Mouse (Mus musculus): ENCODE measurements around the gene Nek7. TPM values are rescaled to one million over a fixed set of nuclear protein-coding genes. Genes with fewer than 3 reads are reported as not detected.

Gene Nek7
- 19.9 and 25.1 TPM in 2 replicates for total RNA-seq (2014; fragmentation: Nextera tagmentation)
- 26.4 and 26.5 TPM in 2 replicates for total RNA-seq (2017)

DNA sequence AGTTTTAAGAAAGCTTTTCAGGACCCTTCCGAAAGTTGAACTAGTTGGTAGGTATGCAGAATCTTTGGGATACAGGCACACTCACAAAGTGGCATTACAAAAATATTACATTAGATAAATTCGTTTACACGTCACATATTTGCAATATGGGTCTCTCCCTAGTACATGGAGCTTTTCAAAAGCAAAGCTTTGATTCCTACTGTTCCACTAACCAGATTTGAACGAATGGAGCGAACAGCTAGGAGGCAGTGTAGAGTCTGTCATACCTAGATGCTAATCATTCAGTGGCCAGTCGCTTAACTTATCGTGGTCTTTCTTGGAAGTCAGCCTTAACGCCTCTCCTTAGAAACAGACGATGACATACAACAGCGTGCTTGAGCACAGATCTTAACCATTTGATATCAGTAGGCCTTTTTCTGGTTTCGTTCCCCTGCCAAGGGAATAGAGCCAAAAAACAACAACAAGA lies at the start of gene Nek7:
Nek7 (minus strand) TSS at position 146 of the 466 bp plus-strand sequence.
- peak; percentile 22 for ATAC-seq (replicated peaks; ENCODE audit: poor library complexity, severe bottlenecking)

DNA sequence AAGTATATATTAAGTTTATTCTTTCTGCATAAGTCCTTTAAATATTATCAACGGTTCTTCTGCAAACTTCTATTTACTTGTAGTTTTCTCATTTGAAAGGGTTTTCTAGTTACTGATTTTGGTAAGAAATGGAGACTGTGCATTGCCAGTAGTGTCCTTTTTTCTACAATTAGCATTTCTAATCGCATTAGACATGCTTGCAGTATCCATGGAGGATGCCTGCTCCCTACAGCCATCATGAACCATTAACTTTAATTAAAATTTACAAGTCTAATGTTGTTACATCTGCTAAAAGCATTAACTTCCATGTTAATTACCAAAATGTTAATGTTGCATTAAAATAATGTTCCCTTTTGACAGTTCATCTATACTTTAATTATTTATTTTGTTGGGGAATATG lies 42.4 kb upstream of the Nek7 start:
- no peak for ATAC-seq (replicated peaks; ENCODE audit: poor library complexity, severe bottlenecking)

DNA sequence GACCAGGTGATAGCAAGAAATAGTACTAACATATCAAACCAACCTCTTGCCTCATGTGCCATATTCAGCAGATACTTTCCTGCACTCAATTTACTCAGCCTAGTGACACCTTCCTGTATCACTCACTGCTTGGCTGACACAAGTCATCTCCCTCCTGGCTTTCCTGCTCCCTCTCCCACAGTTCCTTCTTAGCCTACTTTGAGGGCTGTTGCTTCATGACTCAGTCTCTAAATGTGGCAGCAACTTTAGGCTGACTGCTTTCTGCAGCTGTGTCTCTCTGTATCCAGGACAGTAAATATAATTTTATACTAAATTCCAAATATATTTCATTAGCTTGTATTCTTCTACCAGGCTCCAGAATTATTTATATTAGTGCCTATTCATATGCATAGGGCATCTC lies 34.3 kb upstream of the Nek7 start:
- no peak for ATAC-seq (replicated peaks; ENCODE audit: poor library complexity, severe bottlenecking)

DNA sequence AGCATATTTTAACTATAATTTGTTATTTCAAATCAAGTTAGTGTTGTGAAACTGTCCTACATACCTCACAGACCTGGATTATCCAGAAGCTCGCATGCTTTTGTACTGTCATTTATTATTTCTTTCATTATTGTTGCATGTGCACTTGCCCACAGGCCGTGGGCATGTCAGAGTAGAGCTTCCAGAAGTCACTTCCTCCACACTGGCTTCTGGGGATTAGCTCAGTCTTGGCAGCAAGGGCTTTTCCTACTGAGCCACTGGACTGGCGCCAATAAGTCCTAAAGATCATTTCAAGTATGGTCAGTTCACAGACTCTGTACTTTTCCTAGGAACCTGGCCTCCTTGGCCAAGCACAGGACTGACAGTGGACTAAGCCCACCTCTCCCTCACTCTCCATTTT lies 25.1 kb upstream of the Nek7 start:
- no peak for ATAC-seq (replicated peaks; ENCODE audit: poor library complexity, severe bottlenecking)

DNA sequence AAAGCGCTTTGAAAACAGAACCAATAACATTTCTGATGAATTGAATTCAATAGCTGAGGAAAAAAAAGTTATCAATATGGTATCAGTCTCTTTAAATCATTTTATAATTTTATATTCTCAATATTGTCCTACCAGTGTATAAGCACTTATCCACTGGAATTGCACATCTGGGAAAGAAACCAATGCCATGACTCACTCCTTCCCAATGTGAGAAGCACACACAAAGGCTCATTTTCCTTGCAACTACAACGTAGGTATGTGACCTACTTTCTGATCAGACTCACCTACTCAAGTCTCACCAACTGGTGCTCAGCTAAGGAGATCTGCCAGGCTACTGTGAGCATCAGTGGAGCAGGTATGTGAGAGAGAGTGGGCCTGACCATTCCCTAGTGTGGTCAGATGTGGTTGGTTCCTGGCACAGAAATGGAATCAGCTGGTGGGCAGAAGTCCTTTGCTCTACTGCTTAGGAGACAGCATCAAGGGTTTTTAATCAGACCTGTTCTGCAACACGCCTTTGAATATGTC lies 23.4 kb upstream of the Nek7 start:
- no peak for ATAC-seq (replicated peaks; ENCODE audit: poor library complexity, severe bottlenecking)

DNA sequence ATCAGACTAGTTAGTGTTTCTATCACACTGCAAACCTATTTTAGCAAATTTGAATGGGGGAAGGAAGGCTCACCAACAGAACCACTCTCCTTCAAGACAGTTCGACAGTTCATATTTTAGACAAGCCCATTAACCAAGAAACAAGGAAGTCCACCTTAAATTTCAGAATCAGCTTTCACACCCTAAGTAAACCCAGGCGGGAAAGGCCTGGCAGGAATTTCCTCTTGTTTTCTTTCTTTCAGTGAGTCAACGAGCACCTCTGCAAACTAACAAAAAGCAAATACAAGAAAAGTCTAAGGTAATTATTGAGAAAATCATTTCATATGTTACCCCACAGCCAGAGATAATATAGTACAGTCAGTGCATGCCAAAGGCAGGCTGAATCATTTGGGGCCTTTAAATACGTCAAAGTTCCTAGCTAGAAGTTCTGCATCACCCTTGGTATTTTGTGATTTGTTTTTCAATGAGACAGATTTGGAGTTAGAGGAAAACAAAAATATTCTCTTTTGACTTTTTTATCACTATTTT lies 21.1 kb upstream of the Nek7 start:
- no peak for ATAC-seq (replicated peaks; ENCODE audit: poor library complexity, severe bottlenecking)

DNA sequence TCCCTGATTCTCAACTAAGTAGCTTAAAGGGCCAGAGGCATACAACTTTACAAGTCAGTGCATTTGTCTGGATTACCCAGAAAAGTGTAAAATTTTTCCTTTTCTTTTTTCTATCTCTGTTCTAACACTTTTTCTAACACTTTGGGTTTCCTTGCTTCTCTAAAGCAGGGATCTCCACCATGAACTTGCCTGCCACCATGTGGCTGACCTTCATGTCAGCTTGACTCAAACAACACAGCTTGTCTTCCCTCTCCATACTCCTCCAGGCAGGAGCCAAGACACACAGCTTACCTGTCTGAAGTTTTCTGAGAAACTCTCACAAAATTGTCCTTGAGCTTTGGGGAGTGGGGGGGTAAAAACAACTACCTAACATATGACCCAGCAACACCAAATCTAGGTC lies 17.9 kb upstream of the Nek7 start:
- no peak for ATAC-seq (replicated peaks; ENCODE audit: poor library complexity, severe bottlenecking)

DNA sequence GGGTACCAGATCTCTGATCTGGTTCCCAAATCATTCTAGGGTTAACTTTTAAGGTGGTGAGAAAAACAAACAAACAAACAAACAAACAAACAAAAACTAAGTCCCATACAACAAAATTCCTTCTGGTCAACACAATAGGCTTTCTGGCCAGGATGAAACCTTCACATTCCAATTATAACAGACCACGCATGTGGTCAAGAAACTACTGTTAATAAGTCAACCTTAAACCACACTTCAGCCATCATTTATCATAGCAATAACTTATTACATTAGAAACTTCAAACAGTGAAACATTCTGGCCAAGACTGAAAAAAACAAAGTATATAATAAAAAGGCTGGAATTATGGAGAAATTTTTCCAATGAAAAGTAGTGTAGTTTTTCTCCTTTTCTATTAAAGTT lies 14.6 kb upstream of the Nek7 start:
- no peak for ATAC-seq (replicated peaks; ENCODE audit: poor library complexity, severe bottlenecking)

DNA sequence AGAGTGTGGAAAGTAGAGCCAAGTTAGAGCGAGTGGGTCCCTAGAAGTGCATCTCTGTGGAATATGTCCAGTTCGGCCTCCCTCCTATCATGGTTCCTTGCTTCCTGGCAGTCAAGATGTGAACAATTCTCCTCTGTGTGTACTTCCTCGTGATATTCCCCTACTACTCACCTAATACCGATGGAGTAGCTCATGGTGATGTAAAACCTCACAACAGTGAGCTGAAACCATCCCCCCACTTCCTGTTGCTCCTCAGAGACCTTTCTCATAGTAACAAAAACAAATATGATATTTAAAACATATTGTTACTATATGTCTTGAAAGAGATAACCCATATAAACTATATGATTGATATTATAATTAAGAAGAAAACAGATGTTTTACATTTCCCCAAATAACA lies 9.0 kb upstream of the Nek7 start:
- no peak for ATAC-seq (replicated peaks; ENCODE audit: poor library complexity, severe bottlenecking)

DNA sequence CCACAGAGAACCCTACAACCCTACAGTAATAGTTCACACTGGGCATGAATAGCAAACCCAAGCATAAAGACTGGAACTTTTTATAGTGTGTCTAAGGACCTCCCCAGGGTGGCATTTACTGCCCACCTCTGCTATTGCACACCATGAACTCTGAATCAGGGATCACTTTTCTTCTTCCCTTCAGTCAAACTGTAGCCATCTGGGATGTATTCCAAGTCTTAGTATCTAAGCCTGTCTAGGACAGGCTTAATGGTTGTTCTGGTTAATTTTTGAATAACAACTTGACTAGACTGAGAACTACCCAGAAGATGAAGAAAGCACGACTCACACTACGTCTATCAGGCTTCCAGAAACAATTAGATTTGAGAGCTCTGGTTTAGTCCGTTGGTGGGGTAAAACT lies 8.5 kb upstream of the Nek7 start:
- ATAC-seq (replicated peaks; ENCODE audit: poor library complexity, severe bottlenecking): no peak

DNA sequence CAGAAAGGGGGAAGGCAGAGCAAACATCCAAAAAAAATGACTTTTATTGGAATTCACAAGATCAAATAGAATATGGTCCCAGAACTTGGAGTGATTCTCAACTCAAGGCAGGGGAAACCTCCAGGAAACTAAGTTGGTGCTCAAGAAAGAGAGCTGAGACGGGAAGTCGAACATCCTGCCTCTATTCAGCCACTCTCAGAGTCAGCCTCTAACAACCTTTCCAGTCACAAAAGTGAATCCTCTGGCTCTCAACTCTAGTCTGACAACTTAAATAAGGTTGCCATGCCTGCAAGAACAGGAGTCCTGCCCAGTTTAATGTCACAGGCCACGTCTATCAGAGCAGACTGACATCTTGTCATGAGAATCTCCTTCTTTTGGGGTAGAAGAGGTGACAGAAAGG lies 7.9 kb upstream of the Nek7 start:
- no peak for ATAC-seq (replicated peaks; ENCODE audit: poor library complexity, severe bottlenecking)

DNA sequence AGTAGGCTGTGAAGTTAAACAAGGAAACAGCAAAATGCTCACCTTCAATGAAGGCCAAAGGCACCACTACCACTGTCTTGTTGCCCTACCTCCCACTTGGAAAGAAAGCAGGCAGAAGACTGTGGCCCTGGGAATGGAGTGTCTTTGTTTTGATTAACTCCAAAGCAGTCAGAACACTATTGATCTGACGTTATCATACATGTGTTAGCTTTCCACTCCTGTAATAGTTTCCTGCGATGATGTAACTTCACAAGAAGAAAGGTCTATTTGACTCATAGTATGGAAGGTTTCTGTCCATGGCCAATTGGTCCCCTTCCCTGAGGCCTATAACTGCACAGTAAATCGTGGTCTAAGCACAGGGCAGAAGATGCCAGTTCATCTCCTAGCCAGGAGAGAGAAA lies 6.3 kb upstream of the Nek7 start:
- ATAC-seq (replicated peaks; ENCODE audit: poor library complexity, severe bottlenecking): no peak

DNA sequence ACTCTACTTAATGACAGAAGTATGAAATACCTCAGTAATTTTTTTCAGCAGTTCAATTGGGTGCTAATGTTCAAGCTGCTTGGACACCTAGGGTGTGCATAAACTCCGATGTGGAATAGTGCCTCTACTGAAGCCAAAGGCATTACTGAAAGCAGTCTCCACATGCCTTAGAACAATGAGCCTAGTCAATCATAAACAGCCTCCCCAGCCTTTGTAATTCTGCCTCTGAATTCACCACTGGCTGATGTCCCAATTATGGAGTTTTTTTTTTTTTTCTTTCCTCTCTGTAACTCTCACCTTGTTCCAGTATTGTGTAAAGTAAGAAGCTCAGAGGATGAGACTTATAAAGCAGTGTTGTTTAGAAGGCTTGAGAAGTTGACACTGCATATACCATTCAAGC lies 3.9 kb upstream of the Nek7 start:
- no peak for ATAC-seq (replicated peaks; ENCODE audit: poor library complexity, severe bottlenecking)

DNA sequence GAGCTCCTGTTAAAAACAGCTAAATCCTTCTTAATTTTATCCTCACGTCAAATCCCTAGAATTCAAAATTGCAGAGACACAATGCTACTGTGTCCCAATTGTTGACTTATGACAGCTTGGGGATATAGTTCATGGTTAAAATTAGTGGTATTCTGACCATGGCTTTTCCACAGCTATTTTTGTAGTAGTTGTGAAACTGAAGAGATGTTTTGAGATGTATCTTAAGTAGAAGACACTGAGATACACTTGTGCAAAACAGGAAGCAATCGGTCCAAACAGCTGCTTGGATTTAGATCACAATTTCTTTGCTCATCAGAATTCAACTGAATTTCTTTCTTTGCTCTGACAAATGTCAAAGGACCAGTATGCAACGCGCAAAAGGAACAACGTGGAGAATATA lies 2.9 kb upstream of the Nek7 start:
- ATAC-seq (replicated peaks; ENCODE audit: poor library complexity, severe bottlenecking): no peak

DNA sequence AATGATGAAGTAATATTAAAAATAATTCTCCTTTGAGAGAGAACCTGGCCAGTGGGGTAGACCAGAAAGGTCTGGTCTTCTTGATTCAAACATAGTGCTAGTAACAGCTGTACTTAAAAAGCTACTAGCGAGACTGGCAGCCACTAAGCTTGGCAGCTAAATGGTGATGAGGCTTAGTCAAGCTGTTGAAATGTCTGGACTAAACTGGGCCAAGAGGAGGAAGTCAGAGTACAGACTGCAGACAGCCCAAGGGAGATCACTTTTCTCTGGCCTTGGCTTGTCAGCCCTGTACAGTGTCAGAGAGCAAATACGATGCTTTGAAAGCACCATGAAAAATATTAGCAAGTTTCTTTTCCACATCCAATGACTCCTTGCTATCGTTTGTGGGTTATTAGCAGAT lies 2.5 kb upstream of the Nek7 start:
- ATAC-seq (replicated peaks; ENCODE audit: poor library complexity, severe bottlenecking): no peak

DNA sequence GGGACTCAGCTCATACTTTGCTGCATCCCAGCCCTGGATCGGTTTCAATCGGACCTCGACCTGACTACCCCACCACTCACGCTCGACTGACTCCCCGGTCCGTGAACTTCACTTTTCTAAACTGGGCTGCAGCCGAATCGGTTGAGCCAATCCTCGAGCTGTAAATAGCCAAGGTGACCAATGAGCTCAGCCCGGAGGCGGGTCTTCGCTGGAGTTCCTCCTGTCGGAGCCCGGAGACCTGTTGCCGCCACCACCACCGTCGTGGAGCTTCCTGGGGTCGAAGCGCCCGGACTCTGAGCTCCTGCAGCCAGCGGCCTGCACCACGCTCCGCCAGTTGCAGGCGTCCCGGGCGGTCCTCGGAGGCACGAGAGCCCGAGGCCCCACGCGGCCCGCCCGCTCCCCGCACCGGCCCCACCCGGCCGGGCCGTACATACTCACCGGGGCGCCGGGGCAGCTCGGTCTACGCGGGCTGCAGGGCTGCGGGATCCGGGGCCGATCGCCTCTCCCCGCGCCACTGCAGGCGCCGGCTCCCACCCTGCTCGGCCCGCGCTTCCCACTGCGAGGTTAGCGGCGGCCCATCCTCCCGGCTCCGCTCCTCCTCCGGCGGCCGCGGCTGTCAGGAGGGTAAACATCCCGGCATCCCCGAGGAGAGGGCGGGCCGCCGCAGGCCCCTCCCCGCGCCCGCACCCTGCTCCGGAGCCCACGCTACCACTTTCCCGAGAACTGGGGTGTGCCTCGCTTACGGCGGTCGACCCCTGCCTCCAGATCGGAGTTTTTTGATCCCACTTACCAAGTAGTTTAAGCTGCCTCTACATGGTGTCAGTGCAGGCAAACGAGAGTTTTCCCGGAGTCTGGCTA lies 598 bp downstream of the Nek7 start:
- ATAC-seq (replicated peaks; ENCODE audit: poor library complexity, severe bottlenecking): peak; percentile 76

DNA sequence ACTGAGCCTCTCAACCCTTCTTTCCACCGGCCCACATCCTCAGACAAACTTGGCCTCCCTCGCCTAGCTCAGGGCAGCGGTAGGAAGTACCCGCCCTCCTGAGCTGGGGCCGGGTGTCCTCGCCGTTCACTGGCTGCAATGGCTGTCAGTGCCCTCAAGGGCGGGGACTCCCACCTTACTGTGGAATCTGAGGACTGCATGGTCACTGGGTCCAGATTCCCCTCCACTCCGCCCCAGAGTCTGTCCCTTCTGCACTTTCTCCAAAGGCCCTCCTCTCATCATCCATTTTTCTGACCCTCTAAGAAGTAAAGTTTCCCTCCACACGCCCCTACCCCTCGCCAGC lies 2.0 kb downstream of the Nek7 start:
- ATAC-seq (replicated peaks; ENCODE audit: poor library complexity, severe bottlenecking): peak; percentile 75

DNA sequence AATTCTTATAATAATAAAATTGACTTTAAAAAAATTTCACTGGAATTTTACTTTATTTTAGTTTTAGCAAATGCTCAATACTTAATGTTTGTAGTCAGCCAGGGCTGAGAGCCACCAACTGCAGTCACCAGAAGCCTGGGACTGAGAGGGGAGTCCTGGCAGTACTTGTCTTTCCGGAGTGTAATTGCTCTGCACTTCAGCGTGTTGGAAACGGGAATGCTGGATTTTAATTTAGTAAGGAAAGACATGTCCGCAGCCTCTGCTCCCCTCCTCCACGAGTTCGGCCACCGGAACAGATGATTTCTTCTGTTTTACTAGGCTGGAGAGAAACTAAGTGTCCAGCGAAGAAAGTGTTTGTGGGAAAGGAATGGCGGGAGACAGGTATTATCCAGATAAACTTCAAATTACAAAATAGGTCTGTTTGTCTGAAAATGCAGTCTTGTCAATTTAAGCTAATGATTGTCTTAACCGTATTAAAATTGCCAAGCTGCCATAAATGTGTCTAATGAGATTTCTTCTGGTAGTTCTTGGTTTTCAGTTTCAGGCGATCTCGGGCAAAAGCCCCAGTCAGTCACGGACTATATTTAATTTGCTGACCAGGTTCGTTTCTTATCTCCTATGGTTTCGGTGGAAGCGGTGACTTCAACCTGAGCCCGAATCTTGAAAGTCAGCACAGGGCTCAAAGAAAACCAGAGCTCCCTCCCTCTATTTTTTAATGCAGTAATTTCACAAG lies 2.5 kb downstream of the Nek7 start:
- ATAC-seq (replicated peaks; ENCODE audit: poor library complexity, severe bottlenecking): no peak

DNA sequence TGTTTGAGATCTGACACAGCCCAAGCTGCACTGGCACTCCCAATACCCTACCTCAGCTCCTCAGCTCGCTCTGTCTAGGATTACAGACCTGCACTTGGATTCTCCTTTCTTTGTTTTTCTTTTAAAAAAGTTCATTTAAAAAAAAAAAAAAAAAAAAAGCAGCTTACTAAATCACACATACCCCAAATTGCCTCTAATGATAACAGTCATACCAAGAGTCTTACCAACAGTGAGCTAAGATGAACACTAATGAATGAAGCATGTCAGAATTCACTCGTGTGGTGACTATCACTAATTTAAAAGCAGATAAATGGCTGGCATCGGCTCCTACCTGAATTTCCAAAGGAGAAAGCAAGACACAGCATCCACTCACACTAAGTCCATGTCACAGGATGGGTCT lies 4.6 kb downstream of the Nek7 start:
- ATAC-seq (replicated peaks; ENCODE audit: poor library complexity, severe bottlenecking): no peak

DNA sequence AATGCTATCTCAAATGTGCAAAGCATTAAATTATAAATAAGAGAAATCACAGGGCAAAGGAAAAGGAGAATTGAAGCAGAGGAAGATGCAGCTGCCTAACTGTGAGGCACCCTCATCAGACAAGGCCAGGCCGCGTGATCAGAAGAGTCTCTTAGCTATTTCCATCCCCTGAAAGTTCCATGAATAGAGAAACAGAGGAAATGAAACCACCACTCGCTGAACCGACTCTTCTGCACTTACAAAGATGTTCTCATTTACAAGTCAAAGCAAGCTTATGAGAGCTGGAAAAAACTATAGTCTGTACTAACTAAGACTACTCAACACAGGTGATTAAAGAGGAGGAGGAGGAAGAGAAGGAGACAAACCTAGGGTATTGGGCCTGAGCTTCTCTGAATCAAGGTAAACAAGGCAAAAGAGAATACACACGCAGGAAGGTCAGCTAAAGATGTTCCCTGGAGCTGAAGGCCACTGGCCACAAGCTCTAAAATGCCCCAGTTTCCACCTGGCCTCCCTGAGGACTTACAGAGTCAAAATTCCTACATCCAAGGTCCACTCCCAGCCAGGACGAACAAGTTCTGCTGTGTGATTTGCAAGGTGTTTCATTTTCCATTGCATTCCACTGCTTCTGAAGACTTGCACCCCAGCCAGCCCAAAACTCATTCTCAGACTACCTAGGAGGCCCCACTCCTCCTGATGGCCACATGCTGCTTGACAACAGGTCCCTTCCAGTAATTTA lies 5.2 kb downstream of the Nek7 start:
- peak; percentile 33 for ATAC-seq (replicated peaks; ENCODE audit: poor library complexity, severe bottlenecking)

DNA sequence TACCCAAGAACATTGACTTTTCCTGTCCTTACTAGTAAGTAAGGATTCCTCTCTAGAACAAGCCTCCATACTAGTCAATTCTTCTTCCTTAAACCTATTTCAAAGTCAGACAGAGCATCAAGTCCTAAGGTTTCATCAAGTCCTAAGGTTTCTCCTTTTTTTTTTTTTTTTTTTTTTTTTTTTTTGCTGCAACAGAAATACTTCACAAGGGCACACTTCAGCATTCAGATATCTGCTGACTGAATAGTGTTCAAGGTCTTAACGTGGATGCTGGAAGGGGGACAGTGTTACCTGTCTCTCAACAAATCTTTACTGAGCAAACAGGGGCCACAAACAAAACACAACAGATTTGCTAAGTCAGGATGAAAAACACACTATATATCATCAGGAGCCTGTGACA lies 7.8 kb downstream of the Nek7 start:
- no peak for ATAC-seq (replicated peaks; ENCODE audit: poor library complexity, severe bottlenecking)

All from granulocyte monocyte progenitor cell, adult 5-6 weeks (primary cell).